Mouse (Mus musculus): Measurements from ENCODE around the gene Car10. TPM values are rescaled to one million over a fixed set of nuclear protein-coding genes. Genes with fewer than 3 reads are reported as not detected.

The Car10 gene
- total RNA-seq, 2 experiments from 2014 or later, result 0.45 to 0.48 TPM

GRCm38 (mm10) chr11:93581326-93581725 is 483.5 kb downstream of the Car10 start:
- DNase-seq, result no peak

GRCm38 (mm10) chr11:93587788-93588187 is 490.0 kb downstream of the Car10 start:
- DNase-seq, result no peak

- no peak for DNase-seq
Observed at GRCm38 (mm10) chr11:93590652-93591051, 492.8 kb downstream of the Car10 start.

- no peak for DNase-seq
Observed at GRCm38 (mm10) chr11:93594033-93594432, 496.2 kb downstream of the Car10 start.

GRCm38 (mm10) chr11:93598175-93598574 is 500.3 kb downstream of the Car10 start:
- no peak for DNase-seq

- DNase-seq, result no peak
Observed at GRCm38 (mm10) chr11:93599755-93600154, 501.9 kb downstream of the Car10 start.

GRCm38 (mm10) chr11:93603575-93603974 is 505.7 kb downstream of the Car10 start:
- DNase-seq, result no peak

- no peak for DNase-seq
Observed at GRCm38 (mm10) chr11:93607111-93607510, 509.3 kb downstream of the Car10 start.

GRCm38 (mm10) chr11:93608716-93609115 is 510.9 kb downstream of the Car10 start:
- DNase-seq, result no peak

- DNase-seq, result no peak
Observed at GRCm38 (mm10) chr11:93612071-93612470, 514.2 kb downstream of the Car10 start.

- DNase-seq, result no peak
Observed at GRCm38 (mm10) chr11:93614851-93615250, 517.0 kb downstream of the Car10 start.

- no peak for DNase-seq
Observed at GRCm38 (mm10) chr11:93623605-93624004, 525.8 kb downstream of the Car10 start.

GRCm38 (mm10) chr11:93639410-93639809 is 541.6 kb downstream of the Car10 start:
- no peak for DNase-seq

GRCm38 (mm10) chr11:93640954-93641353 is 543.1 kb downstream of the Car10 start:
- no peak for DNase-seq

GRCm38 (mm10) chr11:93642331-93642730 is 544.5 kb downstream of the Car10 start:
- DNase-seq, result no peak

- no peak for DNase-seq
Observed at GRCm38 (mm10) chr11:93643006-93643405, 545.2 kb downstream of the Car10 start.

- no peak for DNase-seq
Observed at GRCm38 (mm10) chr11:93643436-93643835, 545.6 kb downstream of the Car10 start.

GRCm38 (mm10) chr11:93646216-93646615 is 548.4 kb downstream of the Car10 start:
- DNase-seq, result no peak
